Mouse (Mus musculus) liver, embryonic 14.5 days (tissue): Measurements from ENCODE around the gene Dppa1.

ENCODE experiments used
- CTCF ChIP-seq: IDR thresholded peaks from 2 replicates; pipeline ENCODE4 v1.5.1; 2016; ENCODE audit warnings: antibody characterized with exemption, low read depth, control low read depth
- EP300 ChIP-seq: IDR thresholded peaks from 2 replicates; pipeline ENCODE4 v1.6.1; 2016; ENCODE audit warnings: antibody characterized with exemption, low read depth

- TF ChIP-seq CTCF (no peak), EP300 (no peak)
Measured at GRCm38 (mm10) chr11:46620414-46621168, 8.5 kb downstream of the Dppa1 start.
